Mouse (Mus musculus) CH12.LX (cell line): ENCODE data around the gene Ap1s3. TPM values are rescaled to one million over a fixed set of nuclear protein-coding genes. Genes with fewer than 3 reads are reported as not detected.

ENCODE experiments used
- DNase-seq: peaks from one replicate; pipeline ENCODE4 v3.0.0-alpha.2; 2013; ENCODE audit errors: extremely low read depth
- H3K27ac ChIP-seq: 2 replicates; pipeline ENCODE4 v1.5.1; 2012; ENCODE audit warnings: low read depth, mild to moderate bottlenecking, control low read depth, moderate library complexity; ENCODE audit not compliant: insufficient read depth
- H3K27me3 ChIP-seq: replicated peaks from 2 replicates; pipeline ENCODE3; 2012; ENCODE audit warnings: inconsistent platforms
- H3K36me3 ChIP-seq, 2 experiments: replicated peaks in 1 of 2; 2 replicates each; pipeline versions ENCODE3 to v1.6.1; 2012; ENCODE audit warnings: inconsistent platforms in 1 of 2, low read length in 1 of 2, mild to moderate bottlenecking in 1 of 2, mixed read lengths in 1 of 2, moderate library complexity in 1 of 2; ENCODE audit not compliant: control insufficient read depth in 1 of 2, insufficient read depth in 1 of 2
- H3K4me1 ChIP-seq, 2 experiments: 2 replicates each; pipeline ENCODE4 v1.6.1; 2012; ENCODE audit warnings: inconsistent platforms in 1 of 2, moderate library complexity in 1 of 2; ENCODE audit not compliant: insufficient read depth in 2 of 2, control insufficient read depth in 1 of 2
- H3K4me2 ChIP-seq: 2 replicates; pipeline ENCODE4 v1.6.1; 2012; ENCODE audit warnings: low read depth, mild to moderate bottlenecking, control low read depth; ENCODE audit not compliant: poor library complexity, insufficient read depth, severe bottlenecking
- H3K4me3 ChIP-seq, 3 experiments: fragments of 150-350 bp in 1 of 3; sonication (generic) in 1 of 3; replicated peaks in 1 of 3; 2 replicates each; pipeline versions ENCODE3 to v1.5.1; 2011 to 2012; ENCODE audit warnings: low read depth in 2 of 3, low read length in 2 of 3, mild to moderate bottlenecking in 2 of 3, moderate library complexity in 2 of 3, control low read depth in 1 of 3, improper control_type of control experiment in 1 of 3, inconsistent platforms in 1 of 3, mixed read lengths in 1 of 3; ENCODE audit not compliant: poor library complexity in 1 of 3
- H3K79me2 ChIP-seq: replicated peaks from 2 replicates; pipeline ENCODE4 v1.6.1; 2012; ENCODE audit warnings: mild to moderate bottlenecking, moderate library complexity; ENCODE audit not compliant: control insufficient read depth, poor library complexity, insufficient read depth, severe bottlenecking; ENCODE audit errors: extremely low read depth
- H3K9ac ChIP-seq: 2 replicates; pipeline ENCODE4 v1.6.1; 2012; ENCODE audit warnings: low read depth, mild to moderate bottlenecking, control low read depth, moderate library complexity; ENCODE audit not compliant: insufficient read depth
- H3K9me3 ChIP-seq: replicated peaks from 2 replicates; pipeline ENCODE3; 2012; ENCODE audit warnings: low read length, inconsistent platforms, mixed read lengths
- CTCF ChIP-seq, 2 experiments: IDR thresholded peaks in 1 of 2; conservative IDR thresholded peaks in 1 of 2; 2 replicates each; pipeline ENCODE4 v1.5.1; 2011 to 2012; ENCODE audit warnings: low read depth in 2 of 2, low read length in 2 of 2, improper control_type of control experiment in 1 of 2, inconsistent platforms in 1 of 2, mild to moderate bottlenecking in 1 of 2, moderate library complexity in 1 of 2
- ETS1 ChIP-seq: conservative IDR thresholded peaks from 2 replicates; pipeline ENCODE4 v1.6.1; 2012; ENCODE audit warnings: low read depth, mild to moderate bottlenecking, inconsistent platforms, low read length, improper control_type of control experiment, moderate library complexity
- JUND ChIP-seq: conservative IDR thresholded peaks from 2 replicates; pipeline ENCODE4 v1.6.1; 2011; ENCODE audit warnings: low read depth, low read length, improper control_type of control experiment
- PAX5 ChIP-seq: IDR thresholded peaks from 2 replicates; pipeline ENCODE4 v1.6.1; 2012; ENCODE audit warnings: low read length, inconsistent platforms, mixed read lengths
- POLR2AphosphoS2 ChIP-seq: IDR thresholded peaks from 2 replicates; pipeline ENCODE4 v1.6.1; 2011; ENCODE audit warnings: low read depth, low read length, improper control_type of control experiment
- SIN3A ChIP-seq: IDR thresholded peaks from 2 replicates; pipeline ENCODE4 v1.6.1; 2012; ENCODE audit warnings: low read length, improper control_type of control experiment, inconsistent platforms
- USF1 ChIP-seq: IDR thresholded peaks from 2 replicates; pipeline ENCODE4 v1.6.1; 2014; ENCODE audit warnings: low read depth, mild to moderate bottlenecking, inconsistent platforms, low read length, improper control_type of control experiment
- USF2 ChIP-seq: conservative IDR thresholded peaks from 2 replicates; pipeline ENCODE4 v1.6.1; 2011; ENCODE audit warnings: low read depth, low read length, improper control_type of control experiment
- dilution Hi-C: fragments of 300-500 bp; cut with MboI; formaldehyde crosslinking; loops from 2 replicates; pipeline ENCODE4 v1.14.3; 2020; ENCODE audit warnings: low sequenced_read_pairs; ENCODE audit not compliant: extremely low pct_unique_long_range_greater_than_20kb, extremely low pct_ligation_motif_present
- in situ Hi-C: fragments of 300-500 bp; cut with MboI; formaldehyde crosslinking; loops from 3 replicates; pipeline ENCODE4 v1.14.3; 2019; ENCODE audit warnings: low sequenced_read_pairs, low pct_ligation_motif_present, low pct_unique_long_range_greater_than_20kb, mixed read lengths
- polyA plus RNA-seq: library from polyadenylated mRNA; unstranded; fragments of >175 nt; gene quantifications from 2 replicates; pipeline ENCODE4 v1.2.1, GENCODE M21; 2012; ENCODE audit warnings: low read depth; ENCODE audit not compliant: insufficient read length
- total RNA-seq, 2 experiments: library from RNA; depleted of rRNA; stranded (reverse); fragments of 300-350 nt in 1 of 2; fragments of >200 nt in 1 of 2; gene quantifications; 2 replicates each; pipeline ENCODE4 v1.2.3; 2012 to 2014

The Ap1s3 gene
- total and polyA plus RNA-seq, 3 experiments = 10.5 to 36.6 (median 13.9) TPM

DNA sequence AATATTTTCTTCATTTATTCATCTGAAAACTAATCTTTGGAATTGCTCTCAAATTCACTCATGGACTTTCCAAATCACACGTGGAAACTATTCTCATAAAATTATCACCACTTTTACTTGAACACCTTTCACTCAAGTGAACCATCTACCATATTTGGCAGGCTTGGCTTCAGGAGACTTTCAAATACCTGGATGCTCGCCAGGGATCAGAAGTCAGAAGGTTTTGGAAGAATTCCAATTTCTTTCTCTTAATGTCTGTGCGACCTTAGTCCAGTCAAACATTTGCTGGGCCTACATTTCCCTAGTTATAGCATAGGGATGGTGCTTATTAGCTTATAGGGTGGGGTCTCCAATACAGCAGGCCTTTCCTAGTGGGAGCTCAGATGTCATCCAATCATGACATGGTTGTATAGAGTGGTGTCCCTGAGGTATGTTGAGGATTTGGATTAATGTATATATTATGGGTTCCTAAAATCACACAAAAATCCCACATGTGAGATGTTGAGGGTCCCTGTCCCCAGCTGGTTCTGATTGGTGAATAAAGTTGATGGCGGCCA lies 79.0 kb downstream of the Ap1s3 start:
- in situ Hi-C loops (no loop called here), dilution Hi-C loops (no loop called here)
- Histone ChIP-seq H3K36me3 (no peaks in the 10 kb centered on the region), H3K27me3 (no peaks in the 10 kb centered on the region), H3K79me2 (no peaks in the 10 kb centered on the region), H3K9me3 (no peaks in the 10 kb centered on the region), H3K4me1 (no peaks in the 10 kb centered on the region), H3K4me2 (no peak overlapping the region), H3K9ac (no peak overlapping the region), H3K27ac (no peak overlapping the region), H3K4me3 (no peak overlapping the region)
- no peak for DNase-seq
- TF ChIP-seq USF1 (no peak), SIN3A (no peak)

DNA sequence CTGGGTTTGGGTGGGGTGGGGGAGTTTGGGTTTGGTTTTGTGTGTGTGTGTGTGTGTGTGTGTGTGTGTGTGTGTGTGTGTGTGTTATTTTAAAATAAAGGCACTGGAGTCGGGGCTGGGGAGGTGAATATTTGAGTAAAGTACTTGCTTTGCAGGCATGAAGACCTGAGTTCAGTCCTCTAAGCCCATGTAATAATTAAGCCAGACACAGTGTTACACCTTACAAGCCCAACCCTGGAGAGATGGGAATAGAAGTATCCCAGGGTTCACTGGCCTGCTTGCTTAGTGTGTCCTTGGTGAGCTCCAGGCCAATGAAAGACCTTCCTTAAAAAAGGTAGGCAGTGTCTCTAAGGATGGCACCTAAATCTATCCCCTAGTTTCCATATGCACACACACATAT lies 80.7 kb downstream of the Ap1s3 start:
- H3K79me2 ChIP-seq = no peaks in the 10 kb centered on the region
- H3K4me3 ChIP-seq = no peak overlapping the region
- H3K36me3 ChIP-seq = no peaks in the 10 kb centered on the region
- H3K27ac ChIP-seq = no peak overlapping the region
- in situ Hi-C loops = no loop called here
- H3K9ac ChIP-seq = no peak overlapping the region
- DNase-seq = no peak
- no peaks in the 10 kb centered on the region for H3K9me3 ChIP-seq
- H3K4me2 ChIP-seq = no peak overlapping the region
- no peaks in the 10 kb centered on the region for H3K27me3 ChIP-seq
- dilution Hi-C loops = no loop called here
- TF ChIP-seq CTCF (conservative IDR thresholded peaks at IDR 0.05 in 1 of 2, IDR thresholded peaks at IDR 0.05 in 1 of 2; ENCODE audit: low read depth in 2 of 2, low read length in 2 of 2) = no peak
- TF ChIP-seq POLR2AphosphoS2 = no peak
- TF ChIP-seq JUND = no peak
- no peaks in the 10 kb centered on the region for H3K4me1 ChIP-seq

DNA sequence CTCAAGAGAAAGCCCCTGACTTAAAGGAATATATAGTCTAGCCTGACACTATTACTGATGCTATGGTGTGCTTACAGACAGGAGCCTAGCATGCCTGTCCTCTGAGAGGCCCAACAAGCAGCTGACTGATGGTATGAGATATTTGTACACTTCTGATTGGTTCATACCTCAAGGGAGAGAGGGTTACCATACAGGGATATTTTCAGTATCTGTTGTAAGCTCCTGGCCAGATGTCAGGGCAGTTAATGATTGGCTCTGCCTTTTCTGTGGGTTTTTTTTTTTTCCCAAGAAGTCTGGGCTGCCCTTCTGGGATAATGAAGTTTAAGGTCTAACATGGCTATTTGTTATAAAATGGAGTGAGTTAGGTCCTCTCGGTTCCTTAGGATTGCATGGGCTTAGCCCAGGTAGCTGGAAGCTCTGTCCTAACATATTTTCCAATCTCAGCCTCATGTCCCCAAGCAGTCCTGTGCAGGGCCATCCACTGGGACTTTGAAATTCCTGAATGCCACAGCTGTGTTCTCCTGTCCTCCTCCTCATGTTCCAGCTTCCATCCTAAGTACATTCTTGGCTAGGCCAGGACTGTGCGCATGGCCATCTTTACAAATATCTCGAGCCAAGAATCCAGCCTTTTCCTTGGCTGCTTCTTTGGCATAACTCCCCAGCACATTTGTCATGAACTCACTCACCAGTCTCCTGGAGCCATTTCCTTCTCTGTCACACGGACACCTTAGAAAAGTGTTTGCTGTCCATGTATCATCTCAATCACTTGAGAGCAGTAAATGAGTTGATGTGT lies 81.6 kb downstream of the Ap1s3 start:
- H3K9me3 ChIP-seq = no peaks in the 10 kb centered on the region
- no peak overlapping the region for H3K27ac ChIP-seq
- H3K4me1 ChIP-seq = no peaks in the 10 kb centered on the region
- H3K27me3 ChIP-seq = no peaks in the 10 kb centered on the region
- H3K36me3 ChIP-seq = no peaks in the 10 kb centered on the region
- TF ChIP-seq ETS1 = no peak
- no peak for TF ChIP-seq USF2
- TF ChIP-seq PAX5 = no peak
- DNase-seq = no peak
- no peak overlapping the region for H3K4me3 ChIP-seq
- dilution Hi-C loops = no loop called here
- no peak overlapping the region for H3K4me2 ChIP-seq
- in situ Hi-C loops = no loop called here
- no peaks in the 10 kb centered on the region for H3K79me2 ChIP-seq
- no peak overlapping the region for H3K9ac ChIP-seq
